Mouse (Mus musculus) lung, adult 2 months (tissue): ENCODE data around the gene Dusp23.

Source experiments
- CTCF ChIP-seq: fragments of 200-500 bp; IDR thresholded peaks from 2 replicates; pipeline ENCODE4 v1.5.1; 2011; ENCODE audit warnings: mild to moderate bottlenecking, low read length, control low read depth; ENCODE audit not compliant: insufficient read depth
- POLR2A ChIP-seq: fragments of 200-500 bp; IDR thresholded peaks from 2 replicates; pipeline ENCODE4 v1.6.1; 2011; ENCODE audit warnings: low read depth, mild to moderate bottlenecking, control low read depth, low read length, borderline replicate concordance; ENCODE audit errors: extremely low read depth

GRCm38 (mm10) chr1:172667597-172667996 is 34.8 kb upstream of the Dusp23 start:
- no peak for TF ChIP-seq POLR2A
- TF ChIP-seq CTCF = no peak
